Mouse (Mus musculus): ENCODE data around the gene Zfp827.

Zfp827 gene

DNA sequence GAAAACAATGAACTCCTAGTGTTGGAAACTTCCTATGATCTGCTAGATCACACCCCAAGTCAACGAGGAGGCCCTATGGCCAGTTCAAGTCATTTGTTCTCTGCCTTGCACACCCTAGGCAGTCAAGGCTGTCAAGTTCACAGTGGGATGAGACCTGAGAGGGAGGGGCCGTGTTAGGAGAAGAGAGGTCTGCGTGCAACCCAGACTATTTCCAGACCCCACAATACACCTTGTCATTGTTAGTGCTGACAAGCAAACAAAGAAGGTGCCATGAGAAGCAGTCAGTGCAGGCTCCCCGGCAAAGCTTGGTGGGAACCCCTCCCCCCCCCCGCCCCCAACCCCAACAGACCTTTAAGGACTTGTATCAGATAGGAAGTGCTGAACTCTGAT is 194.5 kb downstream of the Zfp827 start:
- no peak for DNase-seq (ENCODE audit: low spot score)

DNA sequence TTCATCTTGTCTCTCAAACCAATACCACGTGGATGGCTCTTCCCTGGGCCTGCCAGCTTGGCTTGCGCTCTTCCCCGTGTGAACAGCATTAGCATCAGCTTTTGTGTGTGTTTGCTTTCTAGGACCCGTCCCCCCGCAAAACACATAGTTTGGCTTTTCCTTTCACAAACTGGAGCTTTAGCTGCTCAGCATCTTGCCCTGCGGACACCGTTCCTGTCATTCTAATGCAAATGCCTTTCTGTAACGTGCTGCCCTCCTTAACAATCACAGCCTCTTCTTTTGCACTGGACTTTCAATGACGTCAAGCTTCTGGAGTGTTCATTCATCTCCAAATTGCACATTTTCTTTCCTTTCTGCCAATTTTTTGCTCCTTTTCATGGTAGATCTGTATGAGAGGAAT is 196.1 kb downstream of the Zfp827 start:
- DNase-seq (ENCODE audit: low spot score), result no peak

DNA sequence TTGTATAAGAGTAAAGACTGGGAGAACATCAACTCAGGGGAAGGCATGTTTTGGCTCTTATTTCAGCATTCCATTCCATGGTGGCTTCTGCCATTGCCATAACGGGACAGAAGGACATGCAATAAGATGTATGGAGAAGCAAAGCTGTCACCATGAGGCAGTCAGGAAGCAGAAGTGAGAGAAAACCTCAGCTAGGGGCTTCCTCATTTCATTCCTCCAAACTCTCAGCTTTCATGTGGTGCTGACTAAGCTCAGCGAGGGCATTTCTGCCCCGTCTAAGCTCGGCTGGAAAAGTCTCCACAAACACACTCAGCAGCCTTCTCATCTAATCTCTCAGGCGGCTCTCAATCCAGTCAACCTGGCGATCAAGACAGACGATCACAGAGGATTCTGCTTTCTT is 197.3 kb downstream of the Zfp827 start:
- DNase-seq (ENCODE audit: low spot score), result no peak

DNA sequence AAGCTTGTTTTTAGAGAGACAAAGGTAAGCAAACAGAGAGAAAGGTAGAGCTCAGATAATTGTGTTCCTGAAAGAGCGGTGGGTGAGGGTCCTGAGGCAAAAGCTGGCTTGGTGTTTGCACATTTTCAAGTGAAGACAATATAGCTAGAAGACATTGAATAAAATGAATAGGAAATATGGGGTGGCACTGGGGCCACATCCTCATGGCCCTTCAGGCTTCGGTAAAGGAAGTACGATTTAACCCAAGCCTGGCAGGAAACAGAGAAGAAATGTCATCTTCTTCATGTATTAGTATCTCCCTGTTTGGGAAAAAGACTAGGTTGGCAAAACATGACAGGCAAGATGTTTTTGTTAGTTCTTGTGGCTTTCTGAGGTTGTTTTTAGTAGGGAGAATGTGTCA is 197.8 kb downstream of the Zfp827 start:
- no peak for DNase-seq (ENCODE audit: low spot score)

DNA sequence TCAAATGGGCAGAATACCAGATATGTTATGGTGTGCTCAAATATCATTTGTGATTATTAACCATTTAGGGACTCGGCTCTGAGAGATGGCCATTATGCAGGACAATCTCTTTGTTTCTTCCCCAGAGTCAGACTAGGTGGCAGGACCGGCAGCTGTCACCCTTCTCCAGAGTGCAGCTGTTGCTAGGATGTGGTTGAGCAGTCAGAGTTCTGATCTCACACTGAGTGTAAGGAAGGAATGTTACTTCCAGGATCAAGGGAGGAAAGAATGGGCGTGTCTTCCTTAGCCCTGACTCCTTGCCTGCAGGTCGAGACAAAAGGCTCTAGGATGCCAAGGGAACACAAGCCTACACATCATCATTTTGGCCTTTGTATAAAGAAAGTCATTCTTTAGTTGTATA is 199.0 kb downstream of the Zfp827 start:
- DNase-seq (ENCODE audit: low spot score), result no peak

DNA sequence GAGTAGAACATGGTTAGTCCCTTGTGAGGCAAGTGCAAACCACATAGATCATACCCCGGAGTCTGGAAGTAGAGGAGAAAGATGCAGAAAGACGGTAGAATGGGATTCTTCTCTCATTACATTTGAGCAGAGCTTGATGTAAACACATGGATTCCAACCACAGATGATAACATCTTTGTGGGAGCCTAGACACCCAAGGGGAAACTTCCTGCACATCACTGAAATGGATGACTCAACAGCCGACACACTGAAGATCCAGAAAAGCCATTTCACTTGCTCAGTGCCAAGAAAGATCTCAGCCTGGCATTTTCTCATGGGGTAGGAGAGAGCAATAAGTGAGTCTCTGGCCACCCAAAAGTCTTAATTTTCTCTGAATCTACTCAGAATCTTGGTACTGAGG is 199.7 kb downstream of the Zfp827 start:
- DNase-seq (ENCODE audit: low spot score), result no peak

DNA sequence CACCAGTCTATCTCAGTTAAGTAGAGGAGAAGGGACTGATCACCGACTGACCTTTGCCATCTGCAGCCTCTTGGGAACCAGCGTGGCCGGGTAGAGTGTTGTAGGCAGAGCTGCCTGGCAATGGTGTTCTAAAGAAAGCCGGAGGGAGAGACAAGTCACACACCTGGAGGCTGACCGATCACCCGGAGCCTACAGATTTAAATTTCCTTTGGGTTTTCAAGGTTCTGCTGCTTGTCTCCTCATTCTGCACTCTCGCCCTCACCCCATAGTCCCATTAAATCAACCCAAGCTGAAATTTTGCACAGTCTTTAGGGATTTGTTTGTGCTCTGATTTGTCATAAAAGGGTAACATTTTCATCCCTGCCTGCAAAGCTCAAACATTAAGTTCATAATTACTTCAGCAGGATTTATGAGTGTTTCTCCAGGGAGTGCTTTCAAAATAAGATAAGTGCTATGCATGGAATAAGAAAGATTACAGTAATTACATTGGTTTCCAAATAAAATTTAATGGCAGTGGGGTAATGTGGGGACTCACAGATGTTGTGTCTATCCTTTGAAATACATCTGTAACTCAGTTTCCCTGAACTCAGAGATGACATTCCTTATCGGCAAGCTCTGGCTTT is 201.1 kb downstream of the Zfp827 start:
- no peak for DNase-seq (ENCODE audit: low spot score)

DNA sequence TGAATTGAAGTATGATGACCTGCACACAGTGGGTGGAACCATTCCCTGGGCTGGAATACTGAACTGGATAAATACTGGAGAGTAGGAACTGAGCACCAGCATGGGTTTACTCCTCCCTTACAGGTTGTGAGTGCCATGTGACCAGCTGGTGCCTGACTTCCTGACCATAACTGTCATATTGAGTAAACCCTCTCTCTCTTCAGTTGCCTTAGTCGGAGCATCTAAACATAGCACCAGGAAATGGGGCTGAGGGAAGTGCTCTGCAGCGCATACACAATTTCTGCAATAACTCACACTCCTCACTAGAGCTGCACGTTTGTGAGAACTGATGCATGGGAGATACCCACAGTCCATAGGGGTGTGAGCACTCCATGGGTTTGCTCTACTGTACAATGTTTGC is 211.1 kb downstream of the Zfp827 start:
- DNase-seq (ENCODE audit: low spot score), result no peak

DNA sequence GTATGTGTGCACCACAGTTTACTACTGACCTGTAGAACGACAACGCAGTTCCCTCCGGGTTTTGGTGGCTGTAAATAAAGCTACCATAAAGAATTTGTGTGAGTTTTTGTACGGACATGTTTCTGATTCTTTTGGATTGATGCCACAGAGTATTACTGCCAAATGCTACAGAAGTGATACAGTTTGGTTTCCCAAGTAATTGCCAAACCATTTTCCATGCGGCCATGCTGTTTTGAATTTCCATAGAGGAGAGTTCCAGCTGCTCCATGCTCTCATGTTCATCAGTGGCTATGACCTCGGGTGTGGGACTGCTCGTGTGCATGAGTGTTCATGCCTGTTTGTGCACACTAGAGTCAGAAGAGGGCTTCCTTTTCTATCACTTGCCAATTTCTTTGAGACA is 211.8 kb downstream of the Zfp827 start:
- DNase-seq (ENCODE audit: low spot score), result no peak

All from MN1 (cell line).